Mouse (Mus musculus): ENCODE data around the gene Itpr3. TPM values are rescaled to one million over a fixed set of nuclear protein-coding genes. Genes with fewer than 3 reads are reported as not detected.
A peak's percentile ranks its signal among the peaks of the same experiment; 100 is the strongest.

The Itpr3 gene
- polyA plus RNA-seq, 1 experiment: 1.3 TPM

DNA sequence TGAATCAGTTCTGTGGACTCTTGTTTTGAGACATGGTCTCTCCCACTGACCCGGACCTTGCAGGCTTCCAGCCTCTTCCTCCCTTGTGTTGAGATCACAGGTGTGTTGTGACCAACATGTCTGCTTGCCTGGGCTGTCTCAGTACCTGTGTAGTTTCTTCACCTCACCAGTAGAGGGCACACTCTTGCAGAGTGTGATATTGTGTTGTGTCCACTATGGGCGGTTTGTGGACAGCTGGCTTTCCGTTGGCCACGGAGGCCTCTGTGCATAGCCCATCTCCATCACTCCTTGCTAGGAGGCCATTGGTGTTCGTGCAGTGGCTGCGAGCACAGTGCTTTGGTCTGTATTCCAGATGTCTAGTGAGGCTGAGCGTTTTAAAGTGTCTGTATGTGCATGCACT, 20.0 kb downstream of the Itpr3 start:
- Histone ChIP-seq H3K4me3 (replicated peaks) (no peak overlapping the region), H3K4me1 (peaks cover 46% of the 10 kb centered on the region), H3K36me3 (replicated peaks; ENCODE audit: low read length) (no peaks in the 10 kb centered on the region), H3K27me3 (replicated peaks) (peaks cover 49% of the 10 kb centered on the region), H3K9me3 (peaks cover 11% of the 10 kb centered on the region)
- TF ChIP-seq FLI1 (IDR thresholded peaks at IDR 0.05; ENCODE audit: low read length) (no peak), GATA1 (IDR thresholded peaks at IDR 0.05; ENCODE audit: borderline replicate concordance, low read length) (no peak)

DNA sequence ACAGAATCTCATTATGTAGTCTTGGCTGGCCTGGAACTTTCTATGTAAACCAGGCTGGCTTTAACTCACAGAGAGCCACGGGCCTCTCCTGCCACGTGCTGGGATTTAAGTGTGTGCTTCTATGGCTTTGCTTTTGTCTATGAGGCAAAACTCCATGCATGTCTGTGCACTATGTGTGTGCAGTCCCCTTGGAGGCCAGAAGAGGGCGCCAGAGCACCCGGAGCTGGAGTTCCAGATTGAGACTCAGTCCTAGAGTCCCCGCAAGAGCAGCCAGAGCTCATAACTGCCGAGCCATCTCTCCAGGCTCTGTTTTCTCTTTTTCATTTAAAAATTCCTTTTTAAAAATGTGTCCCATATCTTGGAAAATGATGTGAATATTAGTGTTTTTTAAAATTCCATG, 20.8 kb downstream of the Itpr3 start:
- TF ChIP-seq FLI1 (IDR thresholded peaks at IDR 0.05; ENCODE audit: low read length): no peak
- no peak for TF ChIP-seq GATA1 (IDR thresholded peaks at IDR 0.05; ENCODE audit: borderline replicate concordance, low read length)
- H3K27me3 ChIP-seq (replicated peaks): peaks cover 42% of the 10 kb centered on the region
- H3K4me1 ChIP-seq: peaks cover 52% of the 10 kb centered on the region
- H3K4me3 ChIP-seq (replicated peaks): no peak overlapping the region
- no peaks in the 10 kb centered on the region for H3K36me3 ChIP-seq (replicated peaks; ENCODE audit: low read length)
- peaks cover 11% of the 10 kb centered on the region for H3K9me3 ChIP-seq

DNA sequence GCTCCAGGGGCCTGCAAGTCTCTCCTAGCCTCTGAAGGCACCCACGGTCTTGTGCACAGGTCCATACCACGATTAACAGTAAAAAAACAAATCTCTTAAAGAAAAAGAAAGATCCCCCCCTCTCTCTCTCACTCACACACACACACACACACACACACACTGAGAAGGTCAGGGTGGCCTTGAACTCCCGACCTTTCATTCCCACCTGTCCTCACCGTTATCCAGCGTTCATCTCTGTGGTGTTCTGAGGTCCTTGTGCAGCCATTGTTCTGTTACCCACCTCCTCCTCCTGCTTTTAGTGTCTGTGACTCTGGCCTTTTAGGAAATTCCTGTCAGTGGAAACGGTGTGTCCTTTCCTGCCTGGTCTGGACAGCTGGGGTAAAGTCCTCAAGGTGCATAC, 21.4 kb downstream of the Itpr3 start:
- H3K27me3 ChIP-seq (replicated peaks): peaks cover 44% of the 10 kb centered on the region
- TF ChIP-seq GATA1 (IDR thresholded peaks at IDR 0.05; ENCODE audit: borderline replicate concordance, low read length): no peak
- TF ChIP-seq FLI1 (IDR thresholded peaks at IDR 0.05; ENCODE audit: low read length): no peak
- H3K9me3 ChIP-seq: peaks cover 11% of the 10 kb centered on the region
- peaks cover 58% of the 10 kb centered on the region for H3K4me1 ChIP-seq
- H3K36me3 ChIP-seq (replicated peaks; ENCODE audit: low read length): no peaks in the 10 kb centered on the region
- H3K4me3 ChIP-seq (replicated peaks): no peak overlapping the region

DNA sequence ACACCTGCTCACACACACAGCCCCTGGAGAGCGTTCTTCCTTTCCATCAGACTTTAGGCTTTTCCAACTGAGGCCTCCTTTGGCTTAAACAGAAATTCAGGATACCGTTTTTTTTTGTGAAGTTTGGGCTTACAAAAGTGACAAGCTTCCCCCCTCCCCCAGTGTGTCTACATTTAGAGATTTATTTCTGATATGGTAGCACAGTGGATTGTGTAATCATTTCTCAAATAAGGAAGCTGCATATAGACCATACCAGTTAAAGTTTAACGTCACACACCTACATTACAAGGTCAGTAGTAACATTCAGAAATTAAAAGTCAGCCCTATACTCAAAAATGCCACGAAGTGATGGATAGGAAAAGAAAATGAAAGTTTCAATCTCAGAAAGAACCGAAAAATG, 24.8 kb downstream of the Itpr3 start:
- H3K9me3 ChIP-seq: peaks cover 15% of the 10 kb centered on the region
- H3K36me3 ChIP-seq (replicated peaks; ENCODE audit: low read length): no peaks in the 10 kb centered on the region
- peaks cover 62% of the 10 kb centered on the region for H3K4me1 ChIP-seq
- no peak for TF ChIP-seq FLI1 (IDR thresholded peaks at IDR 0.05; ENCODE audit: low read length)
- TF ChIP-seq GATA1 (IDR thresholded peaks at IDR 0.05; ENCODE audit: borderline replicate concordance, low read length): no peak
- H3K27me3 ChIP-seq (replicated peaks): peaks cover 33% of the 10 kb centered on the region
- no peak overlapping the region for H3K4me3 ChIP-seq (replicated peaks)

DNA sequence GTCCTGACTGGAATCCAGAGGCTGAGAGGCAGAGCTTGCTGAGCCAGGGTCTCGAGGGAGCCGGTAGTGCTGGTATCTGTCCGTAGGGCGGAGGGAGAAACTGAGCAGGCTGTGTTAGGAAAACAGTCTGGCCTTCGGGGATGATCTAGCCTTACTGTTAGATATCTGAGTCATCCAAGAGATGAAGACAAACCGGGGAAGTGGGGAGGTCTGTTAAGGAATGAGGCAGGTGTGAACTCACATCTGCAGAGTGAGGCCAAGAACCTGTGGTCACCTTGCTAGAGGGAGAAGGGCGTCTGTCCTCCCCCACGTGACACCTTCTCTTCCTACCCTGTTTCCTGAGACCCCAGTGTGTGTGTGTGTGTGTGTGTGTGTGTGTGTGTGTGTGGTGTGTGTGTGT, 25.7 kb downstream of the Itpr3 start:
- peaks cover 62% of the 10 kb centered on the region for H3K4me1 ChIP-seq
- peaks cover 6% of the 10 kb centered on the region for H3K9me3 ChIP-seq
- H3K36me3 ChIP-seq (replicated peaks; ENCODE audit: low read length): no peaks in the 10 kb centered on the region
- H3K4me3 ChIP-seq (replicated peaks): peak overlapping the region; percentile 51
- peaks cover 42% of the 10 kb centered on the region for H3K27me3 ChIP-seq (replicated peaks)
- TF ChIP-seq FLI1 (IDR thresholded peaks at IDR 0.05; ENCODE audit: low read length): no peak
- TF ChIP-seq GATA1 (IDR thresholded peaks at IDR 0.05; ENCODE audit: borderline replicate concordance, low read length): no peak

DNA sequence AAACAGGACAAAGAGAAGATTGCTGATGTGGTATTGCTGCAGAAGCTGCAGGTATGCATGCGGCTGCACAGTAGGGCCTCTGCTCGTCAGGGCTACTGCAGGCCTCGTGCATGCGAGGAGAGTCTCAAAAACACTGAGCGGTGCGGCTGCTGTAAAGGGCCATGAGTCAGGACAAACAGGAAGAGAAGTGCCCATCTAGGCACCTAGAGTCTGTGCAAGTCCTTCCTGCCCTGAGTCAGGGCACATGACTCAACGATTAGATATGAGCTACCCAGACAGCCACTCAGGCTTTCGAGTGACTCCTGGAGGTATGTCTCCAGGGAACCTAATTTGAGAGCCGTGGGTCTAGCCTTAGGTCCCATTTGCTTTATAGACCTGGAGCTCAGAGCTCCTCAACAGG, 26.5 kb downstream of the Itpr3 start:
- TF ChIP-seq FLI1 (IDR thresholded peaks at IDR 0.05; ENCODE audit: low read length): no peak
- no peak for TF ChIP-seq GATA1 (IDR thresholded peaks at IDR 0.05; ENCODE audit: borderline replicate concordance, low read length)
- H3K36me3 ChIP-seq (replicated peaks; ENCODE audit: low read length): no peaks in the 10 kb centered on the region

GRCm38 (mm10) chr17:27085676-27086075, 28.6 kb downstream of the Itpr3 start:
- TF ChIP-seq FLI1 (IDR thresholded peaks at IDR 0.05; ENCODE audit: low read length) (no peak), GATA1 (IDR thresholded peaks at IDR 0.05; ENCODE audit: borderline replicate concordance, low read length) (no peak)
- peaks cover 42% of the 10 kb centered on the region for H3K4me1 ChIP-seq

More for the DNA sequence above, 26.5 kb downstream of the Itpr3 start:
- Histone ChIP-seq H3K4me1 (peaks cover 60% of the 10 kb centered on the region), H3K27me3 (replicated peaks) (peaks cover 47% of the 10 kb centered on the region), H3K4me3 (replicated peaks) (peak overlapping the region; percentile 79), H3K9me3 (0 out of 2 replicates have a peak, but pooled peaks cover 4% of the 10 kb centered on the region)

DNA sequence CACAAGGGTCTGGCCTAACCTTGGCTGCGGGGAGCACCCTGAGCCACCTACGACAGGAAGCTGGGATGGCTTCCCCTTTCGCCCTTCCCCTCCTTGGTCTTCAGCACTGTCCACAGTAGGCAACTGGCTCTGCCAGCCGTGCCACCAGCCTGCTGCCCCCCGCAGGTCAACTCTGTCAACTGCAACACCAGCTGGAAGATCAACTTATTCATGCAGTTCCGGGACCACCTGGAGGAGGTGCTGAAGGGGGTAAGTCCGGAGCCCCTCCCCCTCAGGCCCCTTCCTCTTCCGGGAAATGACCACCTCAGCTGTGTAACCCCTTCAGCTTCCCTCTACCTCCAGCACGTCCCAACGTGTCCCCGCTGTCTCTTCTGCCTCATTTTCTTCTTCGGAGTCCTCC, 30.3 kb downstream of the Itpr3 start:
- TF ChIP-seq FLI1 (IDR thresholded peaks at IDR 0.05; ENCODE audit: low read length) (no peak), GATA1 (IDR thresholded peaks at IDR 0.05; ENCODE audit: borderline replicate concordance, low read length) (no peak)

More at GRCm38 (mm10) chr17:27085676-27086075, 28.6 kb downstream of the Itpr3 start:
- Histone ChIP-seq H3K27me3 (replicated peaks) (peaks cover 56% of the 10 kb centered on the region), H3K4me3 (replicated peaks) (no peak overlapping the region), H3K36me3 (replicated peaks; ENCODE audit: low read length) (no peaks in the 10 kb centered on the region), H3K9me3 (0 out of 2 replicates have a peak, but pooled peaks cover 4% of the 10 kb centered on the region)

DNA sequence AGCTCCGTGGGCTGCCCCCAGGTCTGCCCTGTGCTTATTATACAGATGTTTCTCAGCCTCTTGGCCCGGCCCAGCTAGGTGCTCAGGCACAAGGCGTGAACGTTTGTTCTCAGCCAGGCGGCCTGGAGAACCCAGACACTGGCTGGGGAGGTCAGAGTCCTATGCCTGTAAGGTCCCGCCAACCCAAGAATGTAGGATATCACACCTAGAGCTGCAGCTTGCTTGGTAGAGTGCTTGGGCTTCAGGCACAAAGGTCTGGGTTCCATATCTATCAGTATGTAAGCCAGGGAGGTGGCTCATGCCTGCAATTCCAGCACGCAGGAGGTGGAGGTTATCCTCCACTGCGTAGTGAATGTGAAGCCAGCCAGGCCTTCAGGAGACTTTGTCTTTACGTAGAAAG, 33.0 kb downstream of the Itpr3 start:
- Histone ChIP-seq H3K4me3 (replicated peaks) (no peak overlapping the region), H3K4me1 (peaks cover 6% of the 10 kb centered on the region), H3K36me3 (replicated peaks; ENCODE audit: low read length) (peaks cover 5% of the 10 kb centered on the region), H3K27me3 (replicated peaks) (peaks cover 56% of the 10 kb centered on the region), H3K9me3 (0 out of 2 replicates have a peak, but pooled peaks cover 4% of the 10 kb centered on the region)
- no peak for TF ChIP-seq GATA1 (IDR thresholded peaks at IDR 0.05; ENCODE audit: borderline replicate concordance, low read length)
- no peak for TF ChIP-seq FLI1 (IDR thresholded peaks at IDR 0.05; ENCODE audit: low read length)

More for the DNA sequence above, 30.3 kb downstream of the Itpr3 start:
- H3K9me3 ChIP-seq: 0 out of 2 replicates have a peak, but pooled peaks cover 4% of the 10 kb centered on the region
- no peak overlapping the region for H3K4me3 ChIP-seq (replicated peaks)
- peaks cover 5% of the 10 kb centered on the region for H3K36me3 ChIP-seq (replicated peaks; ENCODE audit: low read length)
- peaks cover 32% of the 10 kb centered on the region for H3K4me1 ChIP-seq
- H3K27me3 ChIP-seq (replicated peaks): peaks cover 57% of the 10 kb centered on the region

DNA sequence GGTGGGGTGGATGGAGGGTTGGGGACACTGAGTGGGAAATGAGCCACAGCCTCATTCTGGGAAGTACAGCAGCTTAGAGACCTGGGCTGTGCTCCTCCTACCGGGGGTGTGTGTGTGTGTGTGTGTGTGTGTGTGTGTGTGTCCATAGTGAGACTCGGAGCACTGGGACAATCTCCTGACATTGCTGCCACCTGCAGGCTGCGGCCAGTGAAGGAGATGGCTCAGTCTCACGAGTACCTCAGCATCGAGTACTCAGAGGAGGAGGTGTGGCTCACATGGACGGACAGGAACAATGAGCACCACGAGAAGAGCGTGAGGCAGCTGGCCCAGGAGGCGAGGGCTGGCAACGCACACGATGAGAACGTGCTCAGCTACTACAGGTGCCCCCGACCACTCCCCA, 38.6 kb downstream of the Itpr3 start:
- Histone ChIP-seq H3K27me3 (replicated peaks) (peaks cover 43% of the 10 kb centered on the region), H3K9me3 (no peaks in the 10 kb centered on the region), H3K4me3 (replicated peaks) (peak overlapping the region; percentile 42), H3K36me3 (replicated peaks; ENCODE audit: low read length) (peaks cover 5% of the 10 kb centered on the region), H3K4me1 (no peaks in the 10 kb centered on the region)
- no peak for TF ChIP-seq FLI1 (IDR thresholded peaks at IDR 0.05; ENCODE audit: low read length)
- TF ChIP-seq GATA1 (IDR thresholded peaks at IDR 0.05; ENCODE audit: borderline replicate concordance, low read length): no peak
